Mouse (Mus musculus): ENCODE results near the gene Tcl1b4.
A peak's percentile ranks its signal among the peaks of the same experiment; 100 is the strongest.

Tcl1b4 gene

GRCm38 (mm10) chr12:105248763-105249233, 47.0 kb downstream of the Tcl1b4 start:
- DNase-seq (ENCODE audit: low spot score): peak; percentile 2

GRCm38 (mm10) chr12:105253796-105254195, 52.0 kb downstream of the Tcl1b4 start:
- no peak for DNase-seq (ENCODE audit: low spot score)

Measured in adipocyte (in vitro differentiated cells).